ENCODE assay signal across 9 mouse cellular contexts in the genomic region with DNA sequence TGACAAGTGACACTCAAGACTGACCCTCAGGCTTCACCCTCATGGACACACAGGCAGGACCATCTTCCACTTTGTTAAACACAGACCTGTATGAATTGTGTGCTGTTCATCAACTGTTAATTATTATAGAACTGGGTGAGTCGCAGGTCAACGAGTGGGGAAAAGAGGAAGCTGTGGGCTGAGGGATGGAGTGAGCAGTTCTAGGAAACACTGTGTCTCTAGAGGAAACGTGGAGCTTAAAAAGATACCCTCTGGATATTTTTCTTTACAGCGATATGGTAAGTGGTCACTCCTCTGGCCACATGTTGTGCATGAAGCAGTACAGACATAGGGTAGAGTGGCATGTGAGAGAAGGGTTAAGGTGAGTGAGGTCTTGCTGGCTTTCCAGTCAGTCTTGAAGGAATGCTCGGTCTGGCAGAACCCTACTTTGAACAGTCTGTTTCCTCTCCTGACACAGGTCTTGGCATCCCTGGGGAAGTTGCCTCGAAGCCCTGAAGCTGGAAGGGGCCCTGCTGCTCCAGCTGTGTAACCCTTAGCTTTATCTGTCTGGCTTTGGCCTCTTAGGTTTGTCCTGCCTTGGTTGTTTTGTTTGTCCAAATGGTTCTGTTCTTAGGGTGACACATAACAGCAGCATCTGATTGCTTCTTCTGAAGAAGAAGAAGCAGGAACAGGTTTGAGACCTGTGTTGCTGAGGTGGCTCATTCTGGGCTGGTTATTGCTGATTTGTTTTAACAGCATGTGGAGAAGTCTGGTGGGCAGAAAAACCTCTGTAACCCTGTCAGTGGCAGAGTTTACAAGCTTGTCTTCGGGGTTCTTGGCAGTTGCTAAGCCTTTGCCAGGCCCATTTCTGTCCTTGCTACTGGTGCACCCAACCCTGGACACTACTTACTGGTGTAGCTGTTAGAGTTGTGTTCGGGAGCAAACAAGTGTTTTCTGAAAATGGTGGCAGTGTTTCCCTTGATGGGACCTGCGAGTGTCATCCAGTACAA. TPM values are rescaled to one million over a fixed set of nuclear protein-coding genes. Genes with fewer than 3 reads are reported as not detected.
A peak's percentile ranks its signal among the peaks of the same experiment; 100 is the strongest.
DNase-seq lines count a peak whose midpoint lies in the region; ATAC-seq lines count a peak whose summit lies in the region.
"Had no signal": no experiment of that assay in that cellular context is flagged by ENCODE, and none has a peak within 500 bp of the region (broad histone marks: within the 10 kb centered on the region; RNA-seq: fewer than 3 reads in every experiment).

No protein-coding gene starts in this region.

- H3K4me1 ChIP-seq in kidney, embryonic 14.5 days (ENCODE audit: control insufficient read depth, insufficient read depth, low read length) = peaks cover 29% of the 10 kb centered on the region
- peaks cover 81% of the 10 kb centered on the region for H3K4me1 ChIP-seq in megakaryocyte, embryonic 14.5 days

- H3K27me3 ChIP-seq in kidney, embryonic 14.5 days (ENCODE audit: control insufficient read depth, insufficient read depth, low read length) = no peaks in the 10 kb centered on the region
- H3K27me3 ChIP-seq in megakaryocyte, embryonic 14.5 days (replicated peaks) = peaks cover 28% of the 10 kb centered on the region

- H3K9me3 ChIP-seq in kidney, embryonic 14.5 days (ENCODE audit: control insufficient read depth, low read length) = no peaks in the 10 kb centered on the region
- H3K9me3 ChIP-seq in megakaryocyte, embryonic 14.5 days = no peaks in the 10 kb centered on the region
- H3K9me3 ChIP-seq: lung, embryonic 15.5 days had no signal

- no peak overlapping the region for H3K9ac ChIP-seq in kidney, embryonic 14.5 days (ENCODE audit: low read depth, low read length)
- H3K9ac ChIP-seq: lung, embryonic 15.5 days had no signal

- 57% methylated on average over 9 of the region's 9 CpGs for WGBS in kidney, embryonic 14.5 days

- peak overlapping the region; percentile 59; the same call in 1 of the 2 replicates for H3K27ac ChIP-seq in kidney, embryonic 14.5 days (ENCODE audit: low read depth, low read length)

- DNase-seq in kidney, postnatal 25 days = no peak
- DNase-seq in adipocyte (ENCODE audit: low spot score) = peak; percentile 20
- peak; percentile 31 to 34 for DNase-seq in heart, postnatal 14 days
- no peak for DNase-seq in gastrocnemius, postnatal 14 days
- DNase-seq: thymus, postnatal 4 days had no signal

- intact Hi-C loops in heart, postnatal 14 days (cut with DNase I) = loop anchor here (5.0 kb wide), 1 partner anchor 86 kb away; no protein-coding TSS in a partner anchor
- intact Hi-C loops in gastrocnemius, postnatal 14 days (cut with DNase I; ENCODE audit: low total_unique reads) = no loop called here

- no peaks in the 10 kb centered on the region for H3K36me3 ChIP-seq in kidney, embryonic 14.5 days (ENCODE audit: control insufficient read depth, insufficient read depth, low read length)
- no peaks in the 10 kb centered on the region for H3K36me3 ChIP-seq in megakaryocyte, embryonic 14.5 days (replicated peaks; ENCODE audit: low read length)
- H3K36me3 ChIP-seq: lung, embryonic 15.5 days had no signal

- ATAC-seq in kidney, embryonic 14.5 days (ENCODE audit: low FRiP score, low TSS enrichment) = no peak
- ATAC-seq in megakaryocyte-erythroid progenitor cell, adult 5-6 weeks (replicated peaks; ENCODE audit: low FRiP score, low TSS enrichment, poor library complexity, severe bottlenecking) = no peak

- H3K4me3 ChIP-seq in kidney, embryonic 14.5 days (ENCODE audit: low read length) = no peak overlapping the region
- H3K4me3 ChIP-seq in megakaryocyte, embryonic 14.5 days (replicated peaks) = peak overlapping the region; percentile 64
- H3K4me3 ChIP-seq: lung, embryonic 15.5 days had no signal

- no peak overlapping the region for H3K4me2 ChIP-seq in kidney, embryonic 14.5 days (replicated peaks; ENCODE audit: low read depth, low read length)
- H3K4me2 ChIP-seq: lung, embryonic 15.5 days had no signal

RNA-seq across cellular contexts. Expression of a gene that starts 4.1 kb away (rescaled TPM):
- polyA plus RNA-seq in kidney, embryonic 14.5 days (2014; fragmentation: Nextera tagmentation; extraction: Ambion mirVana) = 8.1 and 9.4 TPM in 2 replicates
- total RNA-seq in heart, postnatal 14 days (2021) = not detected
- not detected in 2 replicates for polyA plus RNA-seq in megakaryocyte, embryonic 14.5 days (2012; ENCODE audit: insufficient read depth, low replicate concordance)
- 0.45 TPM in 1 of 2 replicates, not detected in the other for total RNA-seq in megakaryocyte-erythroid progenitor cell, adult 5-6 weeks (2014; fragmentation: Nextera tagmentation)
- 46.9 and 54.2 TPM in 2 replicates for total RNA-seq in megakaryocyte-erythroid progenitor cell, adult 5-6 weeks (2017)
- under 1 TPM in 1 of 2 experiments, not detected in 1; 0.27 TPM for total RNA-seq in gastrocnemius, postnatal 14 days (2021)

Comparison
In these comparisons a context has a peak if more than half of its experiments do, and no peak if none do; other contexts are left out.
1. DNase-seq: peak in adipocyte (single experiment) and heart, postnatal 14 days (2 of 2); none in kidney, postnatal 25 days (0 of 2) and gastrocnemius, postnatal 14 days (single experiment).